Mouse (Mus musculus): ENCODE measurements at regions not wholly inside any gene's neighbourhood (a gene's known extent, or its start where the extent isn't known, plus 50 kb on each side); places are given as distances from the start of the nearest gene placed in this dataset.

GRCm38 (mm10) chr17:79798361-79798760 is 83.5 kb upstream of the Cyp1b1 start:
- no peak overlapping the region for H3K4me2 ChIP-seq
- H3K9ac ChIP-seq: no peak overlapping the region
- no peaks in the 10 kb centered on the region for H3K4me1 ChIP-seq
- no peak overlapping the region for H3K27ac ChIP-seq
- ATAC-seq (ENCODE audit: low FRiP score): no peak
- no peaks in the 10 kb centered on the region for H3K36me3 ChIP-seq (replicated peaks)
- 85% methylated on average over 6 of the region's 6 CpGs for WGBS
- no peak overlapping the region for H3K4me3 ChIP-seq (replicated peaks)
- H3K27me3 ChIP-seq: no peaks in the 10 kb centered on the region
- H3K9me3 ChIP-seq: no peaks in the 10 kb centered on the region

GRCm38 (mm10) chr17:79790166-79790565 is 75.3 kb upstream of the Cyp1b1 start:
- Histone ChIP-seq H3K27ac (no peak overlapping the region), H3K36me3 (replicated peaks) (no peaks in the 10 kb centered on the region), H3K4me1 (no peaks in the 10 kb centered on the region), H3K4me2 (no peak overlapping the region), H3K9ac (no peak overlapping the region), H3K4me3 (replicated peaks) (no peak overlapping the region), H3K9me3 (no peaks in the 10 kb centered on the region), H3K27me3 (no peaks in the 10 kb centered on the region)
- WGBS: 83% methylated on average over 7 of the region's 7 CpGs
- no peak for ATAC-seq (ENCODE audit: low FRiP score)

- Histone ChIP-seq H3K4me1 (no peaks in the 10 kb centered on the region), H3K4me2 (no peak overlapping the region), H3K36me3 (replicated peaks) (no peaks in the 10 kb centered on the region), H3K27ac (no peak overlapping the region), H3K4me3 (replicated peaks) (no peak overlapping the region), H3K9me3 (no peaks in the 10 kb centered on the region), H3K9ac (no peak overlapping the region), H3K27me3 (no peaks in the 10 kb centered on the region)
- no peak for ATAC-seq (ENCODE audit: low FRiP score)
- WGBS: 83% methylated on average over 2 of the region's 2 CpGs
Observed at GRCm38 (mm10) chr17:79787201-79787600, 72.3 kb upstream of the Cyp1b1 start.

- H3K27me3 ChIP-seq: no peaks in the 10 kb centered on the region
- no peaks in the 10 kb centered on the region for H3K9me3 ChIP-seq
- H3K4me2 ChIP-seq: no peak overlapping the region
- no peak overlapping the region for H3K27ac ChIP-seq
- no peak for ATAC-seq (ENCODE audit: low FRiP score)
- H3K36me3 ChIP-seq (replicated peaks): no peaks in the 10 kb centered on the region
- no peaks in the 10 kb centered on the region for H3K4me1 ChIP-seq
- WGBS: 83% methylated on average over 5 of the region's 5 CpGs
- H3K9ac ChIP-seq: no peak overlapping the region
- no peak overlapping the region for H3K4me3 ChIP-seq (replicated peaks)
Observed at GRCm38 (mm10) chr17:79786691-79787090, 71.8 kb upstream of the Cyp1b1 start.

GRCm38 (mm10) chr17:79786270-79786669 is 71.4 kb upstream of the Cyp1b1 start:
- WGBS: 92% methylated on average over 5 of the region's 5 CpGs
- no peak overlapping the region for H3K4me2 ChIP-seq
- no peaks in the 10 kb centered on the region for H3K4me1 ChIP-seq
- H3K9me3 ChIP-seq: no peaks in the 10 kb centered on the region
- H3K27ac ChIP-seq: no peak overlapping the region
- no peak for ATAC-seq (ENCODE audit: low FRiP score)
- no peak overlapping the region for H3K9ac ChIP-seq
- no peaks in the 10 kb centered on the region for H3K27me3 ChIP-seq
- no peak overlapping the region for H3K4me3 ChIP-seq (replicated peaks)
- no peaks in the 10 kb centered on the region for H3K36me3 ChIP-seq (replicated peaks)

- no peaks in the 10 kb centered on the region for H3K36me3 ChIP-seq (replicated peaks)
- no peak overlapping the region for H3K9ac ChIP-seq
- H3K9me3 ChIP-seq: peaks cover 8% of the 10 kb centered on the region; the same call in 1 of the 2 replicates
- H3K4me3 ChIP-seq (replicated peaks): no peak overlapping the region
- H3K27ac ChIP-seq: no peak overlapping the region
- no peak overlapping the region for H3K4me2 ChIP-seq
- WGBS: 95% methylated on average over 6 of the region's 6 CpGs
- H3K27me3 ChIP-seq: no peaks in the 10 kb centered on the region
- no peak for ATAC-seq (ENCODE audit: low FRiP score)
- no peaks in the 10 kb centered on the region for H3K4me1 ChIP-seq
Observed at GRCm38 (mm10) chr17:79784256-79784870, 69.5 kb upstream of the Cyp1b1 start.

GRCm38 (mm10) chr17:79781733-79782663 is 67.1 kb upstream of the Cyp1b1 start:
- H3K4me2 ChIP-seq: no peak overlapping the region
- 87% methylated on average over 13 of the region's 13 CpGs for WGBS
- H3K9ac ChIP-seq: no peak overlapping the region
- H3K4me3 ChIP-seq (replicated peaks): no peak overlapping the region
- ATAC-seq (ENCODE audit: low FRiP score): no peak
- H3K9me3 ChIP-seq: peaks cover 8% of the 10 kb centered on the region; the same call in 1 of the 2 replicates
- no peaks in the 10 kb centered on the region for H3K27me3 ChIP-seq
- H3K36me3 ChIP-seq (replicated peaks): no peaks in the 10 kb centered on the region
- no peaks in the 10 kb centered on the region for H3K4me1 ChIP-seq
- no peak overlapping the region for H3K27ac ChIP-seq

GRCm38 (mm10) chr17:79781262-79781661 is 66.4 kb upstream of the Cyp1b1 start:
- H3K9me3 ChIP-seq: peaks cover 8% of the 10 kb centered on the region; the same call in 1 of the 2 replicates
- no peak for ATAC-seq (ENCODE audit: low FRiP score)
- no peak overlapping the region for H3K4me3 ChIP-seq (replicated peaks)
- H3K9ac ChIP-seq: no peak overlapping the region
- no peak overlapping the region for H3K27ac ChIP-seq
- H3K4me1 ChIP-seq: no peaks in the 10 kb centered on the region
- H3K36me3 ChIP-seq (replicated peaks): no peaks in the 10 kb centered on the region
- H3K4me2 ChIP-seq: no peak overlapping the region
- WGBS: 87% methylated on average over 2 of the region's 2 CpGs
- H3K27me3 ChIP-seq: 0 out of 2 replicates have a peak, but pooled peaks cover 1% of the 10 kb centered on the region

GRCm38 (mm10) chr17:79777874-79778395 is 63.1 kb upstream of the Cyp1b1 start:
- Histone ChIP-seq H3K4me2 (no peak overlapping the region), H3K9ac (no peak overlapping the region), H3K4me3 (replicated peaks) (no peak overlapping the region), H3K27me3 (0 out of 2 replicates have a peak, but pooled peaks cover 4% of the 10 kb centered on the region), H3K27ac (no peak overlapping the region), H3K9me3 (peaks cover 8% of the 10 kb centered on the region; the same call in 1 of the 2 replicates), H3K36me3 (replicated peaks) (no peaks in the 10 kb centered on the region), H3K4me1 (no peaks in the 10 kb centered on the region)
- no peak for ATAC-seq (ENCODE audit: low FRiP score)
- 92% methylated on average over 8 of the region's 8 CpGs for WGBS

GRCm38 (mm10) chr17:79776177-79776576 is 61.3 kb upstream of the Cyp1b1 start:
- Histone ChIP-seq H3K9me3 (peaks cover 8% of the 10 kb centered on the region; the same call in 1 of the 2 replicates), H3K4me3 (replicated peaks) (no peak overlapping the region), H3K4me2 (no peak overlapping the region), H3K36me3 (replicated peaks) (no peaks in the 10 kb centered on the region), H3K27ac (no peak overlapping the region), H3K9ac (no peak overlapping the region), H3K4me1 (peaks cover 5% of the 10 kb centered on the region), H3K27me3 (0 out of 2 replicates have a peak, but pooled peaks cover 4% of the 10 kb centered on the region)
- WGBS: 87% methylated on average over 4 of the region's 4 CpGs
- ATAC-seq (ENCODE audit: low FRiP score): no peak

- Histone ChIP-seq H3K9ac (no peak overlapping the region), H3K4me3 (replicated peaks) (no peak overlapping the region), H3K27me3 (0 out of 2 replicates have a peak, but pooled peaks cover 4% of the 10 kb centered on the region), H3K4me2 (no peak overlapping the region), H3K9me3 (peaks cover 2% of the 10 kb centered on the region; the same call in 1 of the 2 replicates), H3K4me1 (peaks cover 5% of the 10 kb centered on the region), H3K27ac (no peak overlapping the region), H3K36me3 (replicated peaks) (no peaks in the 10 kb centered on the region)
- ATAC-seq (ENCODE audit: low FRiP score): no peak
- 76% methylated on average over 6 of the region's 6 CpGs for WGBS
Observed at GRCm38 (mm10) chr17:79775216-79775615, 60.4 kb upstream of the Cyp1b1 start.

- H3K27ac ChIP-seq: no peak overlapping the region
- H3K27me3 ChIP-seq: 0 out of 2 replicates have a peak, but pooled peaks cover 4% of the 10 kb centered on the region
- H3K4me2 ChIP-seq: no peak overlapping the region
- peaks cover 5% of the 10 kb centered on the region for H3K4me1 ChIP-seq
- no peaks in the 10 kb centered on the region for H3K9me3 ChIP-seq
- no peaks in the 10 kb centered on the region for H3K36me3 ChIP-seq (replicated peaks)
- no peak for ATAC-seq (ENCODE audit: low FRiP score)
- no peak overlapping the region for H3K9ac ChIP-seq
- no peak overlapping the region for H3K4me3 ChIP-seq (replicated peaks)
- WGBS: 76% methylated on average over 1 of the region's 1 CpGs
Observed at GRCm38 (mm10) chr17:79774291-79774690, 59.4 kb upstream of the Cyp1b1 start.

Measured in forebrain, embryonic 12.5 days (tissue).